Mouse (Mus musculus): ENCODE results near the gene Pom121. TPM values are rescaled to one million over a fixed set of nuclear protein-coding genes. Genes with fewer than 3 reads are reported as not detected.

Gene Pom121
- polyA plus RNA-seq, 1 experiment from 2014 or later: 20.9 TPM

GRCm38 (mm10) chr5:135330201-135330600 lies 64.1 kb downstream of the Pom121 start:
- WGBS: 89% methylated on average over 5 of the region's 5 CpGs
- Histone ChIP-seq H3K27ac (no peak overlapping the region), H3K4me1 (replicated peaks) (peaks cover 17% of the 10 kb centered on the region), H3K36me3 (no peaks in the 10 kb centered on the region), H3K27me3 (ENCODE audit: insufficient read depth, poor library complexity, severe bottlenecking) (no peaks in the 10 kb centered on the region), H3K4me3 (no peak overlapping the region), H3K9me3 (no peaks in the 10 kb centered on the region)
- peak; percentile 1 for DNase-seq (ENCODE audit: low spot score)

GRCm38 (mm10) chr5:135329471-135329870 lies 64.9 kb downstream of the Pom121 start:
- H3K36me3 ChIP-seq: no peaks in the 10 kb centered on the region
- peaks cover 17% of the 10 kb centered on the region for H3K4me1 ChIP-seq (replicated peaks)
- no peak overlapping the region for H3K4me3 ChIP-seq
- H3K27ac ChIP-seq: no peak overlapping the region
- 81% methylated on average over 4 of the region's 4 CpGs for WGBS
- no peak for DNase-seq (ENCODE audit: low spot score)
- H3K9me3 ChIP-seq: no peaks in the 10 kb centered on the region
- no peaks in the 10 kb centered on the region for H3K27me3 ChIP-seq (ENCODE audit: insufficient read depth, poor library complexity, severe bottlenecking)

Other genes with a start within 250 kb of the Pom121 start
- 20.0 and 23.7 TPM in 2 replicates for gene Tbl2, start 244.9 kb downstream of the Pom121 start, polyA plus RNA-seq (2016; fragmentation: Nextera tagmentation; extraction: Ambion mirVana)
- 45.7 and 46.1 TPM in 2 replicates for gene Bcl7b, start 226.3 kb downstream of the Pom121 start, polyA plus RNA-seq (2016; fragmentation: Nextera tagmentation; extraction: Ambion mirVana)
- 41.1 and 53.8 TPM in 2 replicates for gene Baz1b, start 207.3 kb downstream of the Pom121 start, polyA plus RNA-seq (2016; fragmentation: Nextera tagmentation; extraction: Ambion mirVana)
- 9.8 and 12.1 TPM in 2 replicates for gene Fzd9, start 143.3 kb downstream of the Pom121 start, polyA plus RNA-seq (2016; fragmentation: Nextera tagmentation; extraction: Ambion mirVana)
- 0.17 and 0.31 TPM in 2 replicates for gene Fkbp6, start 44.5 kb downstream of the Pom121 start, polyA plus RNA-seq (2016; fragmentation: Nextera tagmentation; extraction: Ambion mirVana)
- gene Trim50, start 41.3 kb downstream of the Pom121 start, polyA plus RNA-seq (2016; fragmentation: Nextera tagmentation; extraction: Ambion mirVana): 0.08 TPM in 1 of 2 replicates, not detected in the other
- gene Nsun5, start 24.6 kb downstream of the Pom121 start, polyA plus RNA-seq (2016; fragmentation: Nextera tagmentation; extraction: Ambion mirVana): 44.1 and 46.1 TPM in 2 replicates
- gene Hip1, start 150.6 kb upstream of the Pom121 start, polyA plus RNA-seq (2016; fragmentation: Nextera tagmentation; extraction: Ambion mirVana): 51.3 and 65.6 TPM in 2 replicates
- not detected in 2 replicates for gene Ccl26, start 169.0 kb upstream of the Pom121 start, polyA plus RNA-seq (2016; fragmentation: Nextera tagmentation; extraction: Ambion mirVana)
- 1.1 and 1.9 TPM in 2 replicates for gene Ccl24, start 178.5 kb upstream of the Pom121 start, polyA plus RNA-seq (2016; fragmentation: Nextera tagmentation; extraction: Ambion mirVana)
- 54.9 and 65.6 TPM in 2 replicates for gene Rhbdd2, start 238.1 kb upstream of the Pom121 start, polyA plus RNA-seq (2016; fragmentation: Nextera tagmentation; extraction: Ambion mirVana)

Data from hindbrain, embryonic 10.5 days (tissue).